19 mouse cellular contexts compared by ENCODE assay signal in the genomic region with DNA sequence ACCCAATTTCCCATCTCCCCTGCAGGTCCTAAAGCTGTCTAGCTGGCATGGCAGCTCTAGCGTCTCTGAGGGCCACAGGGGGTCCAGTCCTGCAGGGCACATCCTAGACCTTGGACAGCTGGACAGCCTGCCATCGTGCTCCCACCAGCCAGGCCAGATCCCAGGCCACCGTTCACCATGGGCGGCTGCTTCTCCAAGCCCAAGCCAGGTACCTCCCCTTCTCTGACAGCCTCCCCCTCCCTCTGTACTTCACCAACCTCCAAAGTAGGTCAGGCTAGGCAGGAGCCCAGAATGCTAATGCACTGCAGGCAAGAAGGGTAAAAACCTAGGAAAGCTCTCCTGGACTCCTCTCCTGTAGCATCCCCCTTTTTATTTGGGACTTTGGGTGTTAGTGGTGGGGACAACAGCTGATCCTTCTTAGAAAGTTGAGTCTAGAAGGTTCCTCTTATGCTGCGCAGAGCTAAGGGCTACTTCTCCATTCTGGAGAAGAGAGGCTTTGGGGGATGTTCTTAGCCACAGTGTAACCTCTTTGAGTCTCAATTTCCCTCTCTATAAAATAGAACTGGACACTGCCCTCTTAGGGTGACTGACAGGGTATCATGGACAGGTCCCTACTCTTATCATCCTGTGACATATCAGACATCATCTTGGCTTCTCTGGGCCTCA. TPM values are rescaled to one million over a fixed set of nuclear protein-coding genes. Genes with fewer than 3 reads are reported as not detected.
DNase-seq lines count a peak whose midpoint lies in the region; ATAC-seq and TF ChIP-seq lines count a peak whose summit lies in the region.
"Had no signal": no experiment of that assay in that cellular context is flagged by ENCODE, and none has a peak within 500 bp of the region (broad histone marks: within the 10 kb centered on the region; RNA-seq: fewer than 3 reads in every experiment).

No protein-coding gene starts in this region.

- H3K27me3 ChIP-seq in hindbrain, embryonic 11.5 days (ENCODE audit: control insufficient read depth, insufficient read depth, low read length), result peaks cover 10% of the 10 kb centered on the region
- 0 out of 2 replicates have a peak, but pooled peaks cover 5% of the 10 kb centered on the region for H3K27me3 ChIP-seq in intestine, postnatal 0 days (replicated peaks; ENCODE audit: control insufficient read depth, insufficient read depth, low read length)

- no peak overlapping the region for H3K9ac ChIP-seq in hindbrain, embryonic 11.5 days (ENCODE audit: low read depth, low read length)
- H3K9ac ChIP-seq in intestine, postnatal 0 days (ENCODE audit: low read depth, low read length), result no peak overlapping the region
- H3K9ac ChIP-seq: hindbrain, embryonic 14.5 days; limb, embryonic 13.5 days; liver, embryonic 15.5 days had no signal

- no peak overlapping the region for H3K4me2 ChIP-seq in hindbrain, embryonic 11.5 days (replicated peaks; ENCODE audit: low read depth, low read length)
- H3K4me2 ChIP-seq in intestine, postnatal 0 days (replicated peaks; ENCODE audit: low read depth), result no peak overlapping the region
- H3K4me2 ChIP-seq: hindbrain, embryonic 14.5 days; limb, embryonic 13.5 days; liver, embryonic 15.5 days had no signal

- no peak for TF ChIP-seq CTCF in intestine, postnatal 0 days (IDR thresholded peaks at IDR 0.05; ENCODE audit: low read depth)

- no peaks in the 10 kb centered on the region for H3K36me3 ChIP-seq in hindbrain, embryonic 11.5 days (ENCODE audit: control insufficient read depth, insufficient read depth, low read length)
- H3K36me3 ChIP-seq in intestine, postnatal 0 days (ENCODE audit: control insufficient read depth, insufficient read depth), result peaks cover 10% of the 10 kb centered on the region

- H3K27ac ChIP-seq in hindbrain, embryonic 11.5 days (ENCODE audit: low read depth, low read length), result no peak overlapping the region
- no peak overlapping the region for H3K27ac ChIP-seq in intestine, postnatal 0 days (ENCODE audit: low read depth, low read length)
- H3K27ac ChIP-seq: hindbrain, embryonic 14.5 days; limb, embryonic 13.5 days; liver, embryonic 15.5 days; midbrain, embryonic 10.5 days had no signal

- ATAC-seq in hindbrain, embryonic 11.5 days (ENCODE audit: low FRiP score), result no peak
- no peak for ATAC-seq in intestine, postnatal 0 days
- ATAC-seq: CD4-positive, CD25-positive, alpha-beta regulatory T cell, adult 4 months had no signal

- 70% methylated on average over 5 of the region's 5 CpGs for WGBS in hindbrain, embryonic 11.5 days
- WGBS in intestine, postnatal 0 days, result 70% methylated on average over 5 of the region's 5 CpGs

- DNase-seq in left cerebral cortex, postnatal 14 days (ENCODE audit: low spot score in 2 of 2), result peak; percentile 26 to 35
- DNase-seq in left cerebral cortex, adult 8-10 months (ENCODE audit: low spot score in 2 of 2), result no peak
- DNase-seq in cerebellum, adult 18-20 months, result peak; percentile 78 to 87
- peak; percentile 78 for DNase-seq in cerebellum, postnatal 36 days
- peak; percentile 10 for DNase-seq in retina, embryonic 14.5 days (ENCODE audit: low spot score)
- no peak for DNase-seq in hindbrain, embryonic 11.5 days (ENCODE audit: low spot score)
- no peak for DNase-seq in spleen, adult 12 weeks (ENCODE audit: low spot score)
- DNase-seq: adrenal gland, postnatal 10 days; kidney, adult 11 months; kidney, postnatal 14 days; lung, postnatal 10 days; thymus, adult 2 months had no signal

- H3K9me3 ChIP-seq in hindbrain, embryonic 11.5 days (ENCODE audit: control insufficient read depth, low read length), result no peaks in the 10 kb centered on the region
- no peaks in the 10 kb centered on the region for H3K9me3 ChIP-seq in intestine, postnatal 0 days (ENCODE audit: control insufficient read depth)
- H3K9me3 ChIP-seq: limb, embryonic 13.5 days; liver, embryonic 15.5 days; midbrain, embryonic 10.5 days had no signal

- H3K4me3 ChIP-seq in hindbrain, embryonic 11.5 days (ENCODE audit: low read depth, low read length), result no peak overlapping the region
- no peak overlapping the region for H3K4me3 ChIP-seq in intestine, postnatal 0 days (ENCODE audit: low read depth, low read length)
- H3K4me3 ChIP-seq: limb, embryonic 13.5 days; liver, embryonic 15.5 days; midbrain, embryonic 10.5 days had no signal

- intact Hi-C loops in left cerebral cortex, postnatal 14 days (cut with DNase I), result no loop called here

- 0 out of 2 replicates have a peak, but pooled peaks cover 2% of the 10 kb centered on the region for H3K4me1 ChIP-seq in hindbrain, embryonic 11.5 days (replicated peaks; ENCODE audit: control insufficient read depth, insufficient read depth, low read length)
- H3K4me1 ChIP-seq in intestine, postnatal 0 days (replicated peaks; ENCODE audit: control insufficient read depth, insufficient read depth, low read length), result no peaks in the 10 kb centered on the region; the same call in 1 of the 2 replicates

RNA-seq across cellular contexts. Expression of gene Aifm3, which starts 2.6 kb away (rescaled TPM):
- 10 to 100 TPM; 40.8 to 48.3 TPM for total RNA-seq in left cerebral cortex, postnatal 14 days (2021)
- total RNA-seq in left cerebral cortex, adult 8-10 months (2022), result 100 to 1,000 TPM; 114 to 128 (median 122) TPM
- polyA plus RNA-seq in hindbrain, embryonic 11.5 days (2014; fragmentation: Nextera tagmentation; extraction: Ambion mirVana), result 2.5 and 2.6 TPM in 2 replicates
- polyA plus RNA-seq in intestine, postnatal 0 days (2015; fragmentation: Nextera tagmentation; extraction: Ambion mirVana), result 7.2 and 8.6 TPM in 2 replicates
- total RNA-seq: neutrophil, adult 5-6 weeks had no signal

RNA-seq across cellular contexts. Expression of gene Lztr1, which starts 16.5 kb away (rescaled TPM):
- 100 to 1,000 TPM; 163 to 176 TPM for total RNA-seq in left cerebral cortex, postnatal 14 days (2021)
- 100 to 1,000 TPM; 143 to 180 (median 171) TPM for total RNA-seq in left cerebral cortex, adult 8-10 months (2022)
- 85.3 and 85.8 TPM in 2 replicates for polyA plus RNA-seq in hindbrain, embryonic 11.5 days (2014; fragmentation: Nextera tagmentation; extraction: Ambion mirVana)
- polyA plus RNA-seq in intestine, postnatal 0 days (2015; fragmentation: Nextera tagmentation; extraction: Ambion mirVana), result 129 and 137 TPM in 2 replicates

RNA-seq across cellular contexts. Expression of gene Thap7, which starts 38.9 kb away (rescaled TPM):
- total RNA-seq in left cerebral cortex, postnatal 14 days (2021), result 10 to 100 TPM; 36.9 to 42.7 TPM
- 10 to 100 TPM; 40.2 to 45.3 (median 44.4) TPM for total RNA-seq in left cerebral cortex, adult 8-10 months (2022)
- 47.6 and 49.3 TPM in 2 replicates for polyA plus RNA-seq in hindbrain, embryonic 11.5 days (2014; fragmentation: Nextera tagmentation; extraction: Ambion mirVana)
- polyA plus RNA-seq in intestine, postnatal 0 days (2015; fragmentation: Nextera tagmentation; extraction: Ambion mirVana), result 65.1 and 67.4 TPM in 2 replicates

RNA-seq across cellular contexts. Expression of gene Crkl, which starts 40.2 kb away (rescaled TPM):
- total RNA-seq in left cerebral cortex, postnatal 14 days (2021), result 10 to 100 TPM; 27.0 to 34.0 TPM
- 10 to 100 TPM; 34.5 to 41.4 (median 34.8) TPM for total RNA-seq in left cerebral cortex, adult 8-10 months (2022)
- 79.1 and 87.5 TPM in 2 replicates for polyA plus RNA-seq in hindbrain, embryonic 11.5 days (2014; fragmentation: Nextera tagmentation; extraction: Ambion mirVana)
- 29.9 and 36.9 TPM in 2 replicates for polyA plus RNA-seq in intestine, postnatal 0 days (2015; fragmentation: Nextera tagmentation; extraction: Ambion mirVana)

Comparison
In these comparisons a context has a peak if more than half of its experiments do, and no peak if none do; other contexts are left out.
1. DNase-seq: peak in left cerebral cortex, postnatal 14 days (2 of 2), cerebellum, adult 18-20 months (2 of 2), cerebellum, postnatal 36 days (2 of 2) and retina, embryonic 14.5 days (single experiment); none in left cerebral cortex, adult 8-10 months (0 of 2), hindbrain, embryonic 11.5 days (single experiment) and spleen, adult 12 weeks (single experiment).